21 mouse cellular contexts compared by ENCODE assay signal in the genomic region with DNA sequence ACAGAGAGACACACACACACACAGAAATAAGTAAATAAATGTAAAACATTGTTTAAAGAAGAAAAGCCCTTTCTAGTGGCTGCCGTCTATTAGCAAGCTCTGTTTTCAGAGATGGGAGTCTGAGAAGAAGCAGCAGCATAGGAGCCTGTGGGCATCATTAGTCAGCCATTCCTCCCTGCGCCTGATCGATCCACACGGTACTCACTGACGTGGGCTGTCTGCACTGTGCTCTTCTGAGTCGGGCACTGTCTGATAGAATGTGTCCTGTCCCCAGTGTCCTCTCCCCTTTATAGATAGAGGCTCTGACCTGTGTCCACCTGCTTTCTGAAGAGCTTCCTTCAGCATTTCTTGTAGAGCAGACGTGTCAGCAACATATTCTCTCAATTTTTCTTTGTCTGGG.
DNase-seq lines count a peak whose midpoint lies in the region; ATAC-seq and TF ChIP-seq lines count a peak whose summit lies in the region.
"Had no signal": no experiment of that assay in that cellular context is flagged by ENCODE, and none has a peak within 500 bp of the region (broad histone marks: within the 10 kb centered on the region; RNA-seq: fewer than 3 reads in every experiment).

No protein-coding gene starts in this region.

- 0 out of 2 replicates have a peak, but pooled peaks have one; percentile 69 for ATAC-seq in hindbrain, embryonic 13.5 days (ENCODE audit: low FRiP score)
- ATAC-seq in midbrain, embryonic 14.5 days (ENCODE audit: low FRiP score, low TSS enrichment) = no peak
- peak; percentile 61; the same call in 1 of the 2 replicates for ATAC-seq in hindbrain, postnatal 0 days
- peak; percentile 54; the same call in 1 of the 2 replicates for ATAC-seq in neural tube, embryonic 14.5 days (ENCODE audit: low read depth)
- ATAC-seq: activated CD4-positive, CD25-positive, alpha-beta regulatory T cell, adult 4 months; forebrain, embryonic 16.5 days; inflammation-experienced regulatory T-cells, adult 6 months; Patski had no signal

- no peak for DNase-seq in hindbrain, embryonic 10.5 days (ENCODE audit: low spot score)
- peak; percentile 50 for DNase-seq in midbrain, embryonic 14.5 days
- no peak for DNase-seq in midbrain, embryonic 10.5 days (ENCODE audit: low spot score)
- no peak for DNase-seq in hindbrain, postnatal 0 days (ENCODE audit: low spot score)
- DNase-seq in limb, embryonic 10.5 days (ENCODE audit: low spot score) = no peak
- no peak for DNase-seq in gastrocnemius, postnatal 4 days (ENCODE audit: low spot score in 2 of 2)
- DNase-seq: cerebellum, adult 18-20 months; cerebellum, adult 9-11 months; cerebellum, postnatal 36 days; gastrocnemius, postnatal 10 days; heart, postnatal 4 days had no signal

- H3K4me2 ChIP-seq in hindbrain, embryonic 13.5 days = no peak overlapping the region
- H3K4me2 ChIP-seq in midbrain, embryonic 14.5 days (ENCODE audit: low read length) = no peak overlapping the region
- H3K4me2 ChIP-seq in hindbrain, postnatal 0 days (ENCODE audit: low read depth, low read length) = no peak overlapping the region
- H3K4me2 ChIP-seq in neural tube, embryonic 14.5 days (ENCODE audit: low read depth, low read length) = no peak overlapping the region
- H3K4me2 ChIP-seq: embryonic facial prominence, embryonic 13.5 days; forebrain, embryonic 12.5 days; heart, embryonic 13.5 days had no signal

- no peak for TF ChIP-seq CTCF in hindbrain, postnatal 0 days (IDR thresholded peaks at IDR 0.05; ENCODE audit: low read depth)

- H3K9me3 ChIP-seq in hindbrain, embryonic 13.5 days = no peaks in the 10 kb centered on the region
- no peaks in the 10 kb centered on the region for H3K9me3 ChIP-seq in hindbrain, embryonic 10.5 days
- no peaks in the 10 kb centered on the region for H3K9me3 ChIP-seq in midbrain, embryonic 14.5 days (ENCODE audit: control insufficient read depth, low read length)
- H3K9me3 ChIP-seq in midbrain, embryonic 10.5 days (replicated peaks) = no peaks in the 10 kb centered on the region
- H3K9me3 ChIP-seq in hindbrain, postnatal 0 days (ENCODE audit: low read length) = no peaks in the 10 kb centered on the region
- no peaks in the 10 kb centered on the region for H3K9me3 ChIP-seq in neural tube, embryonic 14.5 days (ENCODE audit: control insufficient read depth, low read length)
- H3K9me3 ChIP-seq in limb, embryonic 10.5 days (replicated peaks) = no peaks in the 10 kb centered on the region
- H3K9me3 ChIP-seq: embryonic facial prominence, embryonic 13.5 days; forebrain, embryonic 12.5 days; heart, embryonic 13.5 days had no signal

- peak overlapping the region; percentile 56 for H3K27ac ChIP-seq in hindbrain, embryonic 13.5 days
- H3K27ac ChIP-seq in hindbrain, embryonic 10.5 days = no peak overlapping the region
- H3K27ac ChIP-seq in midbrain, embryonic 14.5 days (replicated peaks; ENCODE audit: low read depth, low read length) = 0 out of 2 replicates have a peak overlapping the region, but pooled peaks have one; percentile 37
- no peak overlapping the region for H3K27ac ChIP-seq in midbrain, embryonic 10.5 days (replicated peaks)
- H3K27ac ChIP-seq in hindbrain, postnatal 0 days = peak overlapping the region; percentile 26; the same call in 1 of the 2 replicates
- 0 out of 2 replicates have a peak overlapping the region, but pooled peaks have one; percentile 18 for H3K27ac ChIP-seq in neural tube, embryonic 14.5 days (ENCODE audit: low read depth, low read length)
- H3K27ac ChIP-seq in limb, embryonic 10.5 days = no peak overlapping the region
- H3K27ac ChIP-seq: embryonic facial prominence, embryonic 13.5 days; forebrain, embryonic 12.5 days; heart, embryonic 13.5 days had no signal

- H3K36me3 ChIP-seq in hindbrain, embryonic 13.5 days = peaks cover 10% of the 10 kb centered on the region
- peaks cover 5% of the 10 kb centered on the region; the same call in 1 of the 2 replicates for H3K36me3 ChIP-seq in hindbrain, embryonic 10.5 days
- peaks cover 10% of the 10 kb centered on the region; the same call in 1 of the 2 replicates for H3K36me3 ChIP-seq in midbrain, embryonic 14.5 days (ENCODE audit: control insufficient read depth, insufficient read depth, low read length)
- H3K36me3 ChIP-seq in midbrain, embryonic 10.5 days = no peaks in the 10 kb centered on the region
- peaks cover 5% of the 10 kb centered on the region; the same call in 1 of the 2 replicates for H3K36me3 ChIP-seq in hindbrain, postnatal 0 days (ENCODE audit: insufficient read depth, low read length)
- H3K36me3 ChIP-seq in neural tube, embryonic 14.5 days (ENCODE audit: control insufficient read depth, insufficient read depth, low read length) = peaks cover 4% of the 10 kb centered on the region; the same call in 1 of the 2 replicates
- no peaks in the 10 kb centered on the region for H3K36me3 ChIP-seq in limb, embryonic 10.5 days
- H3K36me3 ChIP-seq: embryonic facial prominence, embryonic 13.5 days had no signal

- no peak overlapping the region for H3K9ac ChIP-seq in hindbrain, embryonic 13.5 days
- H3K9ac ChIP-seq in midbrain, embryonic 14.5 days (replicated peaks; ENCODE audit: low read length) = no peak overlapping the region
- no peak overlapping the region for H3K9ac ChIP-seq in hindbrain, postnatal 0 days (replicated peaks; ENCODE audit: low read length)
- H3K9ac ChIP-seq in neural tube, embryonic 14.5 days (replicated peaks; ENCODE audit: low read depth, low read length) = no peak overlapping the region
- H3K9ac ChIP-seq: embryonic facial prominence, embryonic 13.5 days; forebrain, embryonic 12.5 days; heart, embryonic 13.5 days had no signal

- no peaks in the 10 kb centered on the region; the same call in 1 of the 2 replicates for H3K4me1 ChIP-seq in hindbrain, embryonic 13.5 days (replicated peaks)
- H3K4me1 ChIP-seq in hindbrain, embryonic 10.5 days (replicated peaks) = no peaks in the 10 kb centered on the region
- no peaks in the 10 kb centered on the region for H3K4me1 ChIP-seq in midbrain, embryonic 14.5 days (ENCODE audit: control insufficient read depth, insufficient read depth, low read length)
- H3K4me1 ChIP-seq in midbrain, embryonic 10.5 days = peaks cover 12% of the 10 kb centered on the region
- H3K4me1 ChIP-seq in hindbrain, postnatal 0 days (ENCODE audit: insufficient read depth, low read length) = no peaks in the 10 kb centered on the region
- no peaks in the 10 kb centered on the region for H3K4me1 ChIP-seq in neural tube, embryonic 14.5 days (ENCODE audit: control insufficient read depth, insufficient read depth, low read length)
- H3K4me1 ChIP-seq in limb, embryonic 10.5 days = no peaks in the 10 kb centered on the region
- H3K4me1 ChIP-seq: embryonic facial prominence, embryonic 13.5 days; forebrain, embryonic 12.5 days had no signal

- WGBS in hindbrain, embryonic 13.5 days = 73% methylated on average over 7 of the region's 7 CpGs
- 81% methylated on average over 7 of the region's 7 CpGs for WGBS in hindbrain, embryonic 10.5 days
- 71% methylated on average over 7 of the region's 7 CpGs for WGBS in midbrain, embryonic 14.5 days
- WGBS in midbrain, embryonic 10.5 days = 90% methylated on average over 7 of the region's 7 CpGs
- 61% methylated on average over 7 of the region's 7 CpGs for WGBS in hindbrain, postnatal 0 days
- 72% methylated on average over 7 of the region's 7 CpGs for WGBS in neural tube, embryonic 14.5 days
- WGBS in limb, embryonic 10.5 days = 88% methylated on average over 7 of the region's 7 CpGs

- H3K4me3 ChIP-seq in hindbrain, embryonic 13.5 days = no peak overlapping the region
- H3K4me3 ChIP-seq in hindbrain, embryonic 10.5 days = no peak overlapping the region
- no peak overlapping the region for H3K4me3 ChIP-seq in midbrain, embryonic 14.5 days (replicated peaks; ENCODE audit: low read depth, low read length)
- H3K4me3 ChIP-seq in midbrain, embryonic 10.5 days = no peak overlapping the region
- no peak overlapping the region for H3K4me3 ChIP-seq in hindbrain, postnatal 0 days (ENCODE audit: low read length)
- H3K4me3 ChIP-seq in neural tube, embryonic 14.5 days (ENCODE audit: low read depth, low read length) = no peak overlapping the region
- no peak overlapping the region for H3K4me3 ChIP-seq in limb, embryonic 10.5 days
- H3K4me3 ChIP-seq: embryonic facial prominence, embryonic 13.5 days; forebrain, embryonic 12.5 days; heart, embryonic 13.5 days had no signal

- no peaks in the 10 kb centered on the region for H3K27me3 ChIP-seq in hindbrain, embryonic 13.5 days
- H3K27me3 ChIP-seq in hindbrain, embryonic 10.5 days (ENCODE audit: insufficient read depth, poor library complexity, severe bottlenecking) = no peaks in the 10 kb centered on the region
- no peaks in the 10 kb centered on the region for H3K27me3 ChIP-seq in midbrain, embryonic 14.5 days (ENCODE audit: control insufficient read depth, insufficient read depth, low read length)
- no peaks in the 10 kb centered on the region for H3K27me3 ChIP-seq in midbrain, embryonic 10.5 days (ENCODE audit: low read depth, poor library complexity, severe bottlenecking)
- no peaks in the 10 kb centered on the region for H3K27me3 ChIP-seq in hindbrain, postnatal 0 days (ENCODE audit: insufficient read depth, low read length)
- no peaks in the 10 kb centered on the region for H3K27me3 ChIP-seq in neural tube, embryonic 14.5 days (ENCODE audit: control insufficient read depth, insufficient read depth, low read length)
- no peaks in the 10 kb centered on the region for H3K27me3 ChIP-seq in limb, embryonic 10.5 days (ENCODE audit: low read depth, poor library complexity, severe bottlenecking)
- H3K27me3 ChIP-seq: CH12.LX; embryonic facial prominence, embryonic 13.5 days; forebrain, embryonic 12.5 days; heart, embryonic 13.5 days; Patski had no signal

Comparison
In these comparisons a context has a peak if more than half of its experiments do, and no peak if none do; other contexts are left out.
1. H3K27ac ChIP-seq: peak in hindbrain, embryonic 13.5 days (single experiment), midbrain, embryonic 14.5 days (single experiment), hindbrain, postnatal 0 days (single experiment) and neural tube, embryonic 14.5 days (single experiment); none in hindbrain, embryonic 10.5 days (single experiment), midbrain, embryonic 10.5 days (single experiment) and limb, embryonic 10.5 days (single experiment).